Mouse (Mus musculus): ENCODE measurements around the gene Lbp.

The Lbp gene

DNA sequence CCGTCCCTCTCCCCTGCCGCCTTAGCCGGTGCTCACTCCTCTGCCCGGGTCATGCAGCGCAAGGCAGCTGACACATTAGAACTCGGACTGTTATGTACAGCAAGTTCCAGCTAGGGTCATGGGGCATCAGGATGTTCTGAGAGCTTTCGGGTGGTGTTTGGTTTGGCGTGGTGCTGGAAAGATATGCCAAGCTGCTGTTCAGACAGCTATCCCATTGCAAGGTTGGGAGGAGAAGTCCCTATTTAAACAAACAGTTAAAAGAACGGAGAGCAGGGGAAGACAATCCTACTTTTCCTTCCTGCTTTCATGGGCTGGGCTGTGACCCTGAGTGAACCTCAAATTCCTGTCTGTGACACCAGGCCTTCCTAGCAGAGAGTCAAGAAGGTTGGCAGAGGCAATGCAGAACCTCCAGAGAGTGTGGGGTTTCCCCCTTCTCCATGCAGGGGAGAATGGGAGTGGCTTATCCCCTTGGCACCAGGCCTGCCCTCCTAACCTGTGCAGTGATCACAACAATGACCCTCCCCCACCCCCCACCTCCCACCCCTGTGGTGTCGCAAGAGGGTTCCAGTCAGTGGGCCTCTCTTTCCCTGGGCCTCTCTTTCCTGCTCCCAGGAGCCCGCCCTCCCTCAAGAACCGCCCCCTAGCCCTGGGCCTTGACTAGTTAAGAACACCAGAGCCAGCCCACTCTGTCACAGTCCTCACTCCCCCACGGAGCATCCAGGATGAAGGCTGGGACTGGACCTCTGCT lies at the start of gene Lbp:
TSS of gene Lbp (plus strand) at position 546 of the 748 bp plus-strand sequence.
- peak; percentile 75 for DNase-seq (ENCODE audit: low read depth)

- no peak for DNase-seq (ENCODE audit: low read depth)
Observed at GRCm38 (mm10) chr2:158256894-158257293, 49.4 kb upstream of the Lbp start.

DNA sequence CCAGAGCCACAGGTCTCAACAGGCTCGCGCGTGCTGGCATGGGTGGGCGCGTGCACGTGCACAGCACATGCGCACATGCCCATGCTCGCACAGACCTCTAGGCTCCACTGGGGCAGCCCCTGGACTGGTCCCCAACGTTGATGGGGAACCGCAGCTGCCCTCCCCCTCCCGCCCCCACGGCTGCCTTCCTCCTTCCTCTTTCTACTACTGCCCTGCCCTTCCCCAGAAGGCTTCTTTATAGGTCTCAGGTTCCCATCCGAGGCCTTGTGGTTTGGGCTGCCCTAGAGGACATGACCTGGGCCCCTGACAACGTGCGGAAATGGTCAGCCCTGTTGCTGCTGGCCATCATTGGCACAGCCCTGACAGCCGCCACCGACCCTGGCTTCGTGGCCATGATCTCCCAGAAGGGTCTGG lies 48.3 kb upstream of the Lbp start, which contains the start of gene Bpi:
TSS of gene Bpi (plus strand) at position 90 of the 414 bp plus-strand sequence.
- peak; percentile 69 for DNase-seq (ENCODE audit: low read depth)

GRCm38 (mm10) chr2:158258781-158259180 lies 47.5 kb upstream of the Lbp start:
- DNase-seq (ENCODE audit: low read depth), result peak; percentile 61

DNA sequence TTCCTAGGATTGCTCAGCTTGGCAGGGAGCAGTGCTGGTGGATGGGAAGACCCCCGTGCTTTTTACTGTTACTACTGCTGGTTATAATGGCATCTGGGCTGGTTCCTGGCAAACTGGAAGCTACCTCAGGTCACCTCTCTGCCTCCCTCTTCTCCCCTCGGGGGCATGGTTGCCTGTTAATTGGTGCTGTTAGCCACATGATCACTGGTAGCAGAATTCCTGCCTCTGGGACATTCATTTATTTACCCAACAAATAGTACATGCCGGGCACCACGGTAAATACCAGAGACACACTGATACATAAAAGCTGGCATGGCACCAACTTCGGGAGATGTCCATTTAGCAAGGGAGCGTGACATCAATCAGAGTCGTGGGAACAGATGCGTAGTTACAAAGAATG lies 46.8 kb upstream of the Lbp start:
- DNase-seq (ENCODE audit: low read depth), result no peak

GRCm38 (mm10) chr2:158264877-158265276 lies 41.4 kb upstream of the Lbp start:
- no peak for DNase-seq (ENCODE audit: low read depth)

DNA sequence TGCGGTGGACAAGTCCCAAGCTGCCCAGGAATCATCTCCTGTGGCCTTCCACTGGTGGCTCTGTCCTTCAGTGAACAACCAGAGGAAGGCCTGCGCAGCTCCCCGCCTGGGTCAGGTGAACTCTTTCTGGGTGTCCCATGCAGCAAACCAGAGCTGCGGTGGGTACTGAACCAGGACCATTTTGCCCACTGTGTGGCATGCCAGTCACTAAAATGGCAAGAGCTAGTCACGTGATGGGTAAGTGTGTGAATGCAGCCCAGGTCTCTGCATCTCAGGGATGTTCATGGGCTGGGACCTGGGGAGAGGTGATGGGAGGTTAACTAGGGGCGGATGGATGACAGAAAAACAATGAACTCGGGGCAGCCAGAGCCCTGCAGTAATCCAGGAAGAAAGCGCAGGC lies 36.3 kb upstream of the Lbp start:
- no peak for DNase-seq (ENCODE audit: low read depth)

DNA sequence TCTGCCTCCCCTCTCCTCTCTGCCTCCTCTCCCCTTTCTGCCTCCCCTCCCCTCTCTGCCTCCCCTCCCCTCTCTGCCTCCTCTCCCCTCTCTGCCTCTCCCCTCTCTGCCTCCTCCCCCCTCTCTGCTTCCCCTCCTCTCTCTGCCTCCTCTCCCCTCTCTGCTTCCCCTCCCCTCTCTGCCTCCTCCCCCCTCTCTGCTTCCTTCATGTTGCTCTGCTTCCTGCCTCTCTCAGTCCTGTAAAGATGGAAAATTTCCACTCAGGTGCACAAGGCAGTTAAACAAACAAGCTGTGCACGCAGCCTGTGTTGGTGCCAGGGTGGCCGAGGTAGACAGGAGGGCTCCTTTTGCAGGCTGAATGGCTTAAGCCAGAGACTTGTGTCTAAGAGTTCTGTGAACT lies 32.6 kb upstream of the Lbp start:
- DNase-seq (ENCODE audit: low read depth), result no peak

GRCm38 (mm10) chr2:158275349-158275748 lies 30.9 kb upstream of the Lbp start:
- peak; percentile 42 for DNase-seq (ENCODE audit: low read depth)

- DNase-seq (ENCODE audit: low read depth), result no peak
Observed at GRCm38 (mm10) chr2:158275811-158276210, 30.5 kb upstream of the Lbp start.

- no peak for DNase-seq (ENCODE audit: low read depth)
Observed at GRCm38 (mm10) chr2:158276451-158276850, 29.8 kb upstream of the Lbp start.

DNA sequence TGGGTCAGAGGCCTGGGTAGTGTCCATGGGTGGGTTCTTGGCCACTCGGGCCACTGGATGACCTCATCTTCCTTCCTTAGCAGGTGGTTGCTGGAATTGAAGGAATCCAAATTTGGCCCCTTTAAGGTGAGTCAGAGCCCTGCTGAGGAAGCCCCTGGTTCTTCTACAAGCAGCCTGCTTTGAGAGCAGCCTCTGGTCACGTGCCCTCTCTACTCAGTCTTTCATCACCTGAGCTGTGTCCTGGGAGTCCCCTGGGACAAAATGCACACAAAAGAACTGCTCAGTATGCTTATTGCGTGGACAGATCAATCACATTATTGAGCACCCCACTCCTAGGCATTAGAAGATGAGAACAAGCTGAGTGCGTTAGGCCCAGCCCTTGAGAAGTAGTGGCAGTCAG lies 29.4 kb upstream of the Lbp start:
- no peak for DNase-seq (ENCODE audit: low read depth)

DNA sequence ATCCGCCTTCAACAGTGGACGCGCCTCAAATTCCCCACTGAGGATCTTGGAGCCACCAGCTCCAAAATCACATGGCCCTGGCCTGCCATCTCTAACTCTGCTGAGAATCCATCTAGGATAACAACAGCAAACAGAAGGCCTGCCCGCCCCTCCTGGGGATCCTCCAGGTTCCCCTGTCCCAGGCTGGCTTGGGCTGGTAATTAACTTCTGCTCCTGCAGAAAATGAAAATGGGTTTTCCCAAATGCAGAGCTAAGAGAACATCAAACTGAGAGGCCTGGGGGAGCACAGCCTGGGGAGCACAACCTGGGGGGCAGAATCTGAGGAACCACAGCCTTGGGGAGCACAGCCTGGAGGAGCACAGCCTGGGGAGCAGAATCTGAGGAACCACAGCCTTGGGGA lies 26.6 kb upstream of the Lbp start:
- DNase-seq (ENCODE audit: low read depth), result no peak

- peak; percentile 45 for DNase-seq (ENCODE audit: low read depth)
Observed at GRCm38 (mm10) chr2:158281497-158282205, 24.6 kb upstream of the Lbp start.

DNA sequence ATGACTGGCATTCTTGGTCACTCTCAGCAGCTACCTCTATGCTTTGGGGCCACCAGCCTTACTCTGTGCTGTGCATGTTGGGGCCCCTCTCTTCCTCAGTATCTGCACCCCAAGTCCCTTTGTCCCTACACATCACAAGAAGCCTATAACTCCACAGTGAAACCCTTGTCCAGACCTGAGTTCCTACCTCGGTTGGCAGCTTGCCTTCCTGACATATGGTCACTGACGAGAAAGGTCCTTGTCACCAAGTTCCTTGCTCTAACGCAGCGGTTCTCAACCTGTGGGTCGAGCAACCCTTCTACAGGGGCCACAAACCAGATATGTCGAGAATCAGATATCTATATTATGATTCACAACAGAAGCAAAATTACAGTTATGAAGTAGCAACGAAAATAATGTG lies 23.2 kb upstream of the Lbp start:
- no peak for DNase-seq (ENCODE audit: low read depth)

- DNase-seq (ENCODE audit: low read depth), result no peak
Observed at GRCm38 (mm10) chr2:158283771-158284170, 22.5 kb upstream of the Lbp start.

DNA sequence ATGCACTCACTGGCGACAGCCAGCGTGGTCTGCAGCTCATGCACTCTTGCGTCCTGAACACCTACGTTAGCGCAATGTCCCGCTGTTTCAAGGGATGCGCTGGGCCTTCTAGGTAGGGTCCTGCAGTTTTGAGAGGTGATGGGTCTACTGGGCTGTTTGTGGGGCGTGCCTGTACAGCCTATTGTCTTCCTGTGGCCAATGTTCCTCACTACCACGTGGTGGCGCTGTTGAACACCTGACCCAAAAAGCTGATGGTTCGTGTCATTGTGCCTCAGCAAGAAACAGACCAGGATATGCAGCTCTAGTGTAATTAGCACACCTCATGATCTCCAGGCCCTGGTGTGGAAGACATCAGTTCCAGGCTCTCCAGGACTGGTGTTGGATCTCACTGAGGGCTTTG lies 21.7 kb upstream of the Lbp start:
- peak; percentile 67 for DNase-seq (ENCODE audit: low read depth)

DNA sequence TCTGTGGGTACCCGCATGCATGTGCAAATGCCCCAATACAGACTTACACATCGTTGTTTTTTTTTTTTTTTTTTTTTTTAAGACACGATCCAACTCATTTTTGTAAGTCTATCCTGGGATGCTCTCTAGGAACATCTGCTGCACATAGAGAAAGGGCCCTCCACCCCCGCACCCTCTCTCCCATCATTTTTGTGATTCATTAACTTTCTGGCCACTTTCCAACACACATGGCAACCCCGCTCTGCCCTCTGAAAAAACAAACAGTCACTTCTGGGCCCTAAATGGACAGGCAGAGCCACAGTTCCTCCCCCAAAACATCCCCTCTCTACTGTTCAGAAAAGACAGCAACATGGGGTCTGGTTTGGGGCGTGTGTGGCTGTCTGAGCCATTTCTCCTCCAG lies 20.6 kb upstream of the Lbp start:
- no peak for DNase-seq (ENCODE audit: low read depth)

GRCm38 (mm10) chr2:158295700-158296099 lies 10.6 kb upstream of the Lbp start:
- no peak for DNase-seq (ENCODE audit: low read depth)

GRCm38 (mm10) chr2:158299203-158299602 lies 7.1 kb upstream of the Lbp start:
- DNase-seq (ENCODE audit: low read depth), result no peak

- no peak for DNase-seq (ENCODE audit: low read depth)
Observed at GRCm38 (mm10) chr2:158299731-158300130, 6.6 kb upstream of the Lbp start.

- DNase-seq (ENCODE audit: low read depth), result no peak
Observed at GRCm38 (mm10) chr2:158302807-158303206, 3.5 kb upstream of the Lbp start.

- DNase-seq (ENCODE audit: low read depth), result peak; percentile 58
Observed at GRCm38 (mm10) chr2:158306696-158307049, 380 bp downstream of the Lbp start.

- no peak for DNase-seq (ENCODE audit: low read depth)
Observed at GRCm38 (mm10) chr2:158308276-158308675, 2.0 kb downstream of the Lbp start.
